Mouse (Mus musculus): Measurements from ENCODE around the gene Fam126a.

Gene Fam126a

GRCm38 (mm10) chr5:23990001-23990400 lies 40.5 kb downstream of the Fam126a start:
- no peak for DNase-seq

GRCm38 (mm10) chr5:23987792-23988191 lies 42.7 kb downstream of the Fam126a start:
- no peak for DNase-seq

- no peak for DNase-seq
These were observed 48.4 kb downstream of the Fam126a start for GRCm38 (mm10) chr5:23982081-23982480.

- no peak for DNase-seq
These were observed 52.0 kb downstream of the Fam126a start for GRCm38 (mm10) chr5:23978516-23978915.

GRCm38 (mm10) chr5:23974994-23975575 lies 55.4 kb downstream of the Fam126a start:
- DNase-seq = no peak

GRCm38 (mm10) chr5:23967705-23968104 lies 62.8 kb downstream of the Fam126a start:
- DNase-seq = no peak

- DNase-seq = no peak
These were observed 65.8 kb downstream of the Fam126a start for GRCm38 (mm10) chr5:23964599-23965165.

- no peak for DNase-seq
These were observed 77.4 kb downstream of the Fam126a start for GRCm38 (mm10) chr5:23953047-23953446.

GRCm38 (mm10) chr5:23948071-23948470 lies 82.4 kb downstream of the Fam126a start:
- DNase-seq = no peak

GRCm38 (mm10) chr5:23945056-23945455 lies 85.4 kb downstream of the Fam126a start:
- DNase-seq = no peak

GRCm38 (mm10) chr5:23943534-23943933 lies 87.0 kb downstream of the Fam126a start:
- DNase-seq = no peak

- DNase-seq = no peak
These were observed 106.9 kb downstream of the Fam126a start for GRCm38 (mm10) chr5:23923481-23924165.

- no peak for DNase-seq
These were observed 107.8 kb downstream of the Fam126a start for GRCm38 (mm10) chr5:23922516-23923291.

GRCm38 (mm10) chr5:23921316-23921715 lies 109.2 kb downstream of the Fam126a start:
- no peak for DNase-seq

GRCm38 (mm10) chr5:23919892-23920731 lies 110.4 kb downstream of the Fam126a start:
- DNase-seq = no peak

GRCm38 (mm10) chr5:23917301-23917700 lies 113.2 kb downstream of the Fam126a start:
- DNase-seq = no peak

GRCm38 (mm10) chr5:23911556-23911955 lies 118.9 kb downstream of the Fam126a start:
- no peak for DNase-seq

- no peak for DNase-seq
These were observed 121.2 kb downstream of the Fam126a start for GRCm38 (mm10) chr5:23909256-23909655.

- DNase-seq = no peak
These were observed 121.9 kb downstream of the Fam126a start for GRCm38 (mm10) chr5:23908486-23909090.

GRCm38 (mm10) chr5:23902221-23902620 lies 128.3 kb downstream of the Fam126a start:
- no peak for DNase-seq

GRCm38 (mm10) chr5:23900190-23900589 lies 130.3 kb downstream of the Fam126a start:
- no peak for DNase-seq

All from cerebellum, postnatal 36 days (tissue).